Mouse (Mus musculus) forebrain, postnatal 0 days (tissue): Measurements from ENCODE around the gene Clic1. TPM values are rescaled to one million over a fixed set of nuclear protein-coding genes. Genes with fewer than 3 reads are reported as not detected.

Source experiments
- ATAC-seq: fragments of 200-750 bp; cut with Nextera tagmentation; 2 replicates; pipeline ENCODE4 v1.8.0; 2017; ENCODE audit warnings: mild to moderate bottlenecking, moderate library complexity
- DNase-seq: peaks from one replicate; pipeline ENCODE4 v3.0.0-alpha.2; 2015
- H3K27ac ChIP-seq: fragments of 300-500 bp; sonication (generic); 2 replicates; pipeline ENCODE4 v1.5.1; 2014; ENCODE audit warnings: low read depth, mild to moderate bottlenecking, antibody characterized with exemption, low read length, moderate library complexity, mixed read lengths
- H3K27me3 ChIP-seq: fragments of 300-500 bp; sonication (generic); 2 replicates; pipeline ENCODE4 v1.6.1; 2014; ENCODE audit warnings: mild to moderate bottlenecking, low read length, mixed read lengths; ENCODE audit not compliant: insufficient read depth
- H3K36me3 ChIP-seq: fragments of 300-500 bp; sonication (generic); 2 replicates; pipeline ENCODE4 v1.6.1; 2014; ENCODE audit warnings: mild to moderate bottlenecking, moderate library complexity; ENCODE audit not compliant: insufficient read depth
- H3K4me1 ChIP-seq: fragments of 300-500 bp; sonication (generic); 2 replicates; pipeline ENCODE4 v1.6.1; 2014; ENCODE audit warnings: antibody characterized with exemption; ENCODE audit not compliant: insufficient read depth
- H3K4me2 ChIP-seq: fragments of 300-500 bp; sonication (generic); 2 replicates; pipeline ENCODE4 v1.6.1; 2014; ENCODE audit warnings: low read depth, mild to moderate bottlenecking, moderate library complexity
- H3K4me3 ChIP-seq: fragments of 300-500 bp; sonication (generic); 2 replicates; pipeline ENCODE4 v1.5.1; 2014; ENCODE audit warnings: low read depth, low read length, mixed read lengths
- H3K9ac ChIP-seq: fragments of 300-500 bp; sonication (generic); 2 replicates; pipeline ENCODE4 v1.6.1; 2014; ENCODE audit warnings: mild to moderate bottlenecking
- H3K9me3 ChIP-seq: fragments of 300-500 bp; sonication (generic); 2 replicates; pipeline ENCODE4 v1.6.1; 2016; ENCODE audit warnings: low read length
- CTCF ChIP-seq: sonication (generic); IDR thresholded peaks from 2 replicates; pipeline ENCODE4 v1.5.1; 2016; ENCODE audit warnings: antibody characterized with exemption, control low read depth, low read depth
- WGBS: fragments of 180-500 bp; shearing (Covaris S2); extraction: QIAGEN DNeasy Blood & Tissue Kit; methylation state at CpG from one replicate; pipeline ENCODE4 v1.1.7; 2014; 5-methylcytosine and 5-hydroxymethylcytosine counted together
- polyA plus RNA-seq: library from polyadenylated mRNA; unstranded; fragments of >200 nt; fragmentation: Nextera tagmentation; extraction: Ambion mirVana; gene quantifications from 2 replicates; pipeline ENCODE4 v1.2.1, GENCODE M21; 2015
- total RNA-seq: library from RNA; depleted of rRNA; stranded (reverse); fragments of >200 nt; gene quantifications from 2 replicates; pipeline ENCODE4 v1.2.3, GENCODE M21; 2014; rRNA removed

Gene Clic1
- total RNA-seq (26.8 and 29.3 TPM in 2 replicates), polyA plus RNA-seq (47.9 and 50.5 TPM in 2 replicates)

GRCm38 (mm10) chr17:35049561-35050016 lies at the start of gene Clic1:
TSS of gene Clic1 (plus strand) at chr17:35049966.
- WGBS, result 2% methylated on average over 11 of the region's 11 CpGs
- DNase-seq, result no peak
- TF ChIP-seq CTCF, result no peak

DNA sequence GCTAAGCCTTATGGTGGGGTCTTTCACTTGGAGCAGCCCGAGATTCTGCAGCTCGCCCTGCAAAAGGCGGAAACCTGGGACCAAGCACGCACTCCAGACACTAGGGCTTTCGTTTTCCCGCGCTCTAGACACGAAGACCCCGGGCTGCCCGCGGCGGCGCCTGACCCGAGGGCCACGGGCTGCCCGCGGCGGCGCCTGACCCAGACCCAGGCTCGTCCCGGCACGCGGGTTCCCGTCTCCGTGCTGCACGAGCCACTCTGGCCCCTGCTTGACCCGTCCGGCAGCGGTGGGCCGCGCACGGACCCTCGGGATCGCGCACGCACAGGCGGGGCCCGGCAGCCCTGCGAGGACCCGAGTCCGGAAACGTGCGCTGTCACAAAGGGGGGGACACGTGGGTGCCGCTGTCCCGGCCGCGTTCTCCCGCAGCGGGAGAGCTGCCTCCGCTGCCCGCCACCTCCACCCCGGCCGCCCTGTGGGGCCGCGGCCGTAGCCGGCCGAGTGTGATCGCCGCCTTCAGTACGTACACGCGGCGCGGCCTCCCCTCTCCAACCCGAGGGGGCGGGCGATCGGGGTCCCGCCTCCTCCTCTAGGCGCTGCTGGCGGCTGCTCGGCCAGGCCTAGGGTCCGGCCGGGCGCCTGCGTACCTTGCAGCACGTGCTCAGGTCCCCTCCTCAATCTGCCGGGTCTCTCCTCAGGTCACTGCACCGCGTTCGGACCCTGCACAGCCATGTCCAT lies 48.9 kb upstream of the Clic1 start, which contains the start of gene Vars:
Vars (plus strand) TSS at position 271 of the 735 bp plus-strand sequence.
- peak; percentile 91 for ATAC-seq
- H3K36me3 ChIP-seq, result peaks cover 19% of the 10 kb centered on the region
- TF ChIP-seq CTCF, result no peak

More at GRCm38 (mm10) chr17:35049561-35050016, at the start of gene Clic1:
- Histone ChIP-seq H3K4me2 (peak within 1 kb of the TSS; percentile 59), H3K4me1 (peaks cover 12% of the 10 kb centered on the region; the same call in 1 of the 2 replicates), H3K9me3 (no peaks in the 10 kb centered on the region), H3K4me3 (peak within 1 kb of the TSS; percentile 36), H3K36me3 (0 out of 2 replicates have a peak, but pooled peaks cover 5% of the 10 kb centered on the region), H3K9ac (peak within 1 kb of the TSS; percentile 48), H3K27me3 (no peaks in the 10 kb centered on the region), H3K27ac (peak within 1 kb of the TSS; percentile 77)
- ATAC-seq, result no peak

DNA sequence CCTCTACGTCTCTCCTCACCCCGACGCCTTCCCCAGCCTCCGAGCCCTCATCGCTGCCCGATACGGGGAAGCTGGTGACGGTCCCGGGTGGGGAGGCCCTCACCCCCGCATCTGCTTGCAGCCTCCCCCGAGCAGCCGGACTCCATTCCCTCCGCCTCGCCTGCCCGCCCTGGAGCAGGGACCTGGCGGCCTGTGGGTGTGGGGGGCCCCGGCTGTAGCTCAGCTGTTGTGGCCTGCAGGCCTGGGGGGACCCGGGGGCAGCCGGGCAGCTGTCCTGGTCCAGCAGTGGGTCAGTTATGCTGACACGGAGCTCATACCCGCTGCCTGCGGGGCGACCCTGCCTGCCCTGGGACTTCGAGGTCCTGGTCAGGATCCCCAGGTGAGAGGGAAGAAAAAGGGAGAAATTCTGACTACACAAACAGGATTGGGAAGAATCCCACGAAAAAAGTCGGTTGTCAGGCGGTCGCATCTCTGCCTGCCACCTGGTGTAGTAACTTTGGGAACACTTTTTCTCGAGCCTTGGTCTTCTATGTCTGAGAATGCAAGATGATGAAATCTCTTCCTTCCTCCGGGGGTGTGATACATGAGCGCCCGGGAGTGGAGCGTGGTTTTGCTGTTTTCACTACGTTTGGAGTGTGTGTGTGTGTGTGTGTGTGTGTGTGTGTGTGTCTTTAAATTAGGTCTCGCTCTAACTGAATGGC lies 48.2 kb upstream of the Clic1 start:
- peak overlapping the region; percentile 98 for H3K27ac ChIP-seq
- peak; percentile 39 for DNase-seq
- no peak for TF ChIP-seq CTCF
- no peaks in the 10 kb centered on the region for H3K9me3 ChIP-seq
- peaks cover 22% of the 10 kb centered on the region for H3K36me3 ChIP-seq
- no peaks in the 10 kb centered on the region for H3K27me3 ChIP-seq
- peak; percentile 4; the same call in 1 of the 2 replicates for ATAC-seq
- peaks cover 10% of the 10 kb centered on the region for H3K4me1 ChIP-seq
- peak overlapping the region; percentile 71 for H3K4me3 ChIP-seq
- under 1% methylated on average over 35 of the region's 35 CpGs for WGBS
- H3K4me2 ChIP-seq, result peak overlapping the region; percentile 95
- H3K9ac ChIP-seq, result peak overlapping the region; percentile 93

More for the DNA sequence above, 48.9 kb upstream of the Clic1 start, which contains the start of gene Vars:
- peak; percentile 88 for DNase-seq
- Histone ChIP-seq H3K4me3 (peak within 1 kb of the TSS; percentile 71), H3K4me2 (peak within 1 kb of the TSS; percentile 95), H3K9me3 (no peaks in the 10 kb centered on the region), H3K27me3 (no peaks in the 10 kb centered on the region), H3K9ac (peak within 1 kb of the TSS; percentile 93), H3K4me1 (peaks cover 10% of the 10 kb centered on the region), H3K27ac (peak within 1 kb of the TSS; percentile 98)
- WGBS, result 3% methylated on average over 80 of the region's 83 CpGs

GRCm38 (mm10) chr17:35002153-35002865 lies 47.5 kb upstream of the Clic1 start:
- H3K4me1 ChIP-seq, result peaks cover 10% of the 10 kb centered on the region
- DNase-seq (no peak), ATAC-seq (no peak)
- H3K4me3 ChIP-seq, result peak overlapping the region; percentile 71
- H3K36me3 ChIP-seq, result peaks cover 24% of the 10 kb centered on the region
- H3K27me3 ChIP-seq, result no peaks in the 10 kb centered on the region
- no peaks in the 10 kb centered on the region for H3K9me3 ChIP-seq
- TF ChIP-seq CTCF, result no peak
- H3K27ac ChIP-seq, result 0 out of 2 replicates have a peak overlapping the region, but pooled peaks have one; percentile 9
- peak overlapping the region; percentile 93 for H3K9ac ChIP-seq
- 5% methylated on average over 12 of the region's 12 CpGs for WGBS
- peak overlapping the region; percentile 95 for H3K4me2 ChIP-seq

DNA sequence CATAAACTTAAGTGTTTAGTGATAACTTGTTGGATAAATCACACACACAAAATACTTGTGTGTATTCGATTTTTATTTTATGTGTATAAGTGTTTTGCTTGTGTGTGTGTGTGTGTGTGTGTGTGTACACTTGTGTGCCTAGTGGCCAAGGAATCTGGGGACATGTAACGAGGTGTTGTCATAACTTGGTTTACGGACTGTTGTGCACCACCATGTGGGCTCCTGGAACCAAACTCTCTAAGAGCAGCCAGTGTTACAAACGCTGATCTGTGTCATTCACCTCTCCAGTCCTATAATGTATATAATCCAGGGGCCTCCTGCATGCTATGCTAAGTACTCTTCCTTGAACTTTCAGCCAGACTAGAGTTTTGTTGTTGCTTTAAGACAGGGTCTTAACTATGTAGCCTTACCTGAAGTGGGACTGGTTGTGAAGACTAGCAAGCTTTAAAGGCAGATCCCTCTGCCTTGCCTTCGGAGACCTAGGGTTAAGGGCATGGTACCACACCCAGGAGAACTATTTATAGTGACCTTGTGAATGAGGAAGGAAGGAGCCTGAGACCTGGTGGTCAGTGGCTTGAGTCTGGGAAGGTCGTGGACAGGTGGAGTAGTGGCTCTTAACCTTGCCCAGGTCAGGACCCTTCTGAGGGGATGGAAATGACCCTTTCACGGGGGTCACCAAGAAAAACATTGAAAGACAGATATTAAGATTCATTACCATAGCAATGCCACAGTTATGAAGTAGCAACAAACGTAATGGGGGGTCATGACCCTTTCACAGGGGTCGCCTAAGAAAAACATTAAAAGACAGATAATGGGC lies 46.5 kb upstream of the Clic1 start:
- no peak overlapping the region for H3K4me3 ChIP-seq
- TF ChIP-seq CTCF, result no peak
- ATAC-seq (no peak), DNase-seq (no peak)
- no peak overlapping the region for H3K27ac ChIP-seq
- no peak overlapping the region for H3K9ac ChIP-seq
- H3K36me3 ChIP-seq, result peaks cover 30% of the 10 kb centered on the region
- H3K27me3 ChIP-seq, result no peaks in the 10 kb centered on the region
- peaks cover 10% of the 10 kb centered on the region for H3K4me1 ChIP-seq
- H3K9me3 ChIP-seq, result no peaks in the 10 kb centered on the region
- H3K4me2 ChIP-seq, result no peak overlapping the region; the same call in 1 of the 2 replicates
- 69% methylated on average over 9 of the region's 9 CpGs for WGBS
